Mouse (Mus musculus): Measurements from ENCODE around the gene Ttc7. TPM values are rescaled to one million over a fixed set of nuclear protein-coding genes. Genes with fewer than 3 reads are reported as not detected.

Gene Ttc7
- polyA plus RNA-seq, 1 experiment from 2014 or later, result 9.5 TPM

DNA sequence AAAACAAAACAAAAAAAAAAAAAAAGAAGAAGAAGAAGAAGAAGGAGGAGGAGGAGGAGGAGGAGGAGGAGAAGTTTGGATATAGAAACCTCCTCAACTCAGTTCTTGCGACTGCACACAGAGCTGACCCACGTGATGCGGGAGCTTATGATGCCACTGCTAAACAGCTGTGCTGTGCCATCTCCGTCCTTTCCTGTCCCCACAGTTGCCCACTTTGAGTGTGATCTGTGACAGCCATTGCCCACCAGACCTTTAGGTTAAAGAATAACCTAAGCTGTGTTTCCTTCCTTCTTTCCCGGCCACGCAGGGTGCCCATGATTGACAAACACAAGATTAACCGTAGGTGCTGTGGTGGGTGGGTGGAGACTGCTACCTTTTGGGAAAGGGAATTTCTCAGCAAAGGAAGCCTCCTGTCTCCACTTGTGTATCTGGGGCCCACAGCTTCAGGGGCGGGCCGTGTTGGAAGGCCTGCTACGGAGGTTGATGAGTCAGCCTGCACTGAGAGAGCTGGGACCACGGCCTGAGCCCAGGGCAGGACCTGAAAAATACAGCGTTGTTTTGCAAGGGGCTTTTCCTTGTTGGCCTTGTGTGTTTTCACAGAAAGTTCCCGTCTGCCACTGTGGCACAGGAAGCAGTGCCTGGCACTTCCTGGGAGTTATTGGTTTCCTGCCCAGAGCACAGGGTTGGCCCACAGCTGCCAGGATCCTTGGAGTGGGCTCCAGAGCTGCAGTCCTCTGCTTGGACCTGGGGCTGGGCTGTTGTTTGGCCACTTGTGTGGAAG lies 19.5 kb downstream of the Ttc7 start:
- ATAC-seq (ENCODE audit: low read depth) (peak; percentile 63), DNase-seq (no peak)
- Histone ChIP-seq H3K27ac (peak overlapping the region; percentile 50), H3K27me3 (no peaks in the 10 kb centered on the region), H3K36me3 (peaks cover 5% of the 10 kb centered on the region; the same call in 1 of the 2 replicates), H3K4me2 (no peak overlapping the region), H3K4me1 (replicated peaks) (peaks cover 44% of the 10 kb centered on the region), H3K9ac (0 out of 2 replicates have a peak overlapping the region, but pooled peaks have one; percentile 7), H3K4me3 (replicated peaks) (no peak overlapping the region), H3K9me3 (replicated peaks) (no peaks in the 10 kb centered on the region)
- 26% methylated on average over 13 of the region's 13 CpGs for WGBS (ENCODE audit: insufficient replicate concordance)

GRCm38 (mm10) chr17:87304151-87304894 lies 21.6 kb downstream of the Ttc7 start:
- DNase-seq (no peak), ATAC-seq (ENCODE audit: low read depth) (0 out of 2 replicates have a peak, but pooled peaks have one; percentile 18)
- H3K27me3 ChIP-seq, result no peaks in the 10 kb centered on the region
- H3K9me3 ChIP-seq (replicated peaks), result no peaks in the 10 kb centered on the region
- no peak overlapping the region for H3K27ac ChIP-seq
- H3K4me2 ChIP-seq, result no peak overlapping the region
- 70% methylated on average over 11 of the region's 11 CpGs for WGBS (ENCODE audit: insufficient replicate concordance)
- no peak overlapping the region for H3K4me3 ChIP-seq (replicated peaks)
- H3K36me3 ChIP-seq, result peaks cover 18% of the 10 kb centered on the region
- H3K9ac ChIP-seq, result no peak overlapping the region
- peaks cover 30% of the 10 kb centered on the region for H3K4me1 ChIP-seq (replicated peaks)

GRCm38 (mm10) chr17:87305065-87305464 lies 22.4 kb downstream of the Ttc7 start:
- Histone ChIP-seq H3K36me3 (peaks cover 20% of the 10 kb centered on the region), H3K4me1 (replicated peaks) (peaks cover 28% of the 10 kb centered on the region), H3K4me3 (replicated peaks) (no peak overlapping the region), H3K9ac (no peak overlapping the region), H3K4me2 (no peak overlapping the region), H3K9me3 (replicated peaks) (no peaks in the 10 kb centered on the region), H3K27ac (no peak overlapping the region), H3K27me3 (no peaks in the 10 kb centered on the region)
- ATAC-seq (ENCODE audit: low read depth) (no peak), DNase-seq (no peak)
- 80% methylated on average over 8 of the region's 8 CpGs for WGBS (ENCODE audit: insufficient replicate concordance)

GRCm38 (mm10) chr17:87306746-87307145 lies 24.1 kb downstream of the Ttc7 start:
- no peaks in the 10 kb centered on the region for H3K9me3 ChIP-seq (replicated peaks)
- WGBS (ENCODE audit: insufficient replicate concordance), result 75% methylated on average over 8 of the region's 8 CpGs
- H3K4me1 ChIP-seq (replicated peaks), result peaks cover 26% of the 10 kb centered on the region
- ATAC-seq (ENCODE audit: low read depth) (no peak), DNase-seq (no peak)
- H3K27me3 ChIP-seq, result no peaks in the 10 kb centered on the region
- no peak overlapping the region for H3K4me3 ChIP-seq (replicated peaks)
- H3K36me3 ChIP-seq, result peaks cover 28% of the 10 kb centered on the region
- no peak overlapping the region for H3K9ac ChIP-seq
- no peak overlapping the region for H3K4me2 ChIP-seq
- no peak overlapping the region for H3K27ac ChIP-seq

- ATAC-seq (ENCODE audit: low read depth) (no peak), DNase-seq (no peak)
- peaks cover 32% of the 10 kb centered on the region for H3K36me3 ChIP-seq
- no peak overlapping the region for H3K9ac ChIP-seq
- 76% methylated on average over 12 of the region's 12 CpGs for WGBS (ENCODE audit: insufficient replicate concordance)
- H3K4me2 ChIP-seq, result no peak overlapping the region
- H3K4me1 ChIP-seq (replicated peaks), result peaks cover 20% of the 10 kb centered on the region
- no peak overlapping the region for H3K27ac ChIP-seq
- H3K9me3 ChIP-seq (replicated peaks), result no peaks in the 10 kb centered on the region
- H3K27me3 ChIP-seq, result no peaks in the 10 kb centered on the region
- no peak overlapping the region for H3K4me3 ChIP-seq (replicated peaks)
These were observed 26.5 kb downstream of the Ttc7 start for GRCm38 (mm10) chr17:87309073-87309788.

GRCm38 (mm10) chr17:87310497-87310896 lies 27.8 kb downstream of the Ttc7 start:
- Histone ChIP-seq H3K4me3 (replicated peaks) (no peak overlapping the region), H3K27ac (no peak overlapping the region), H3K36me3 (peaks cover 32% of the 10 kb centered on the region), H3K4me1 (replicated peaks) (peaks cover 27% of the 10 kb centered on the region), H3K4me2 (no peak overlapping the region), H3K27me3 (no peaks in the 10 kb centered on the region), H3K9ac (no peak overlapping the region), H3K9me3 (replicated peaks) (no peaks in the 10 kb centered on the region)
- 88% methylated on average over 7 of the region's 7 CpGs for WGBS (ENCODE audit: insufficient replicate concordance)
- no peak for DNase-seq
- no peak for ATAC-seq (ENCODE audit: low read depth)

DNA sequence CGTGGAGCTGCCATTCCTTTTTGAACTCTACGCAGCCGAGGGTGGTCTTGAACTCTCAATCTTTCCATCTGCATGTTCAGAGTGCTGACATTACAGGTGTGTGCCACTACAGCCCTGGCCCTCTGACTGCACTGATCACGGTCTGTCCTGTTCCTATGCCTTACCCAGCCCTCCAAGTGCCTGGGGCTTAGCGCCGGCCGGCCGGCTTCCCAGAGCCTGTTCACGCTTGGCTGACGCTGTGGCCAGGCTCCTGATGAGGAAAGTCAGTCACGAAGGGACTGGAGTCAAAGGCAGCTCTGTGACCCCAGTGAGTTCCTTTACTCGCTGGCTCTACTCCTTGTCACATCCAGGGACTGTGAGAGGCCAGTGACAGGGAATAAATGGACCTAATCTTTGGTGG lies 29.7 kb downstream of the Ttc7 start:
- DNase-seq (no peak), ATAC-seq (ENCODE audit: low read depth) (no peak)
- Histone ChIP-seq H3K27ac (no peak overlapping the region), H3K9ac (no peak overlapping the region), H3K4me1 (replicated peaks) (peaks cover 36% of the 10 kb centered on the region), H3K36me3 (peaks cover 32% of the 10 kb centered on the region), H3K9me3 (replicated peaks) (no peaks in the 10 kb centered on the region), H3K4me2 (no peak overlapping the region), H3K4me3 (replicated peaks) (no peak overlapping the region), H3K27me3 (no peaks in the 10 kb centered on the region)
- 82% methylated on average over 12 of the region's 12 CpGs for WGBS (ENCODE audit: insufficient replicate concordance)

GRCm38 (mm10) chr17:87312924-87313870 lies 30.5 kb downstream of the Ttc7 start:
- Histone ChIP-seq H3K9ac (no peak overlapping the region), H3K27me3 (no peaks in the 10 kb centered on the region), H3K4me3 (replicated peaks) (no peak overlapping the region), H3K4me1 (replicated peaks) (peaks cover 41% of the 10 kb centered on the region), H3K36me3 (peaks cover 31% of the 10 kb centered on the region), H3K4me2 (no peak overlapping the region), H3K27ac (no peak overlapping the region), H3K9me3 (replicated peaks) (no peaks in the 10 kb centered on the region)
- 60% methylated on average over 18 of the region's 18 CpGs for WGBS (ENCODE audit: insufficient replicate concordance)
- no peak for ATAC-seq (ENCODE audit: low read depth)
- DNase-seq, result no peak

GRCm38 (mm10) chr17:87314121-87314520 lies 31.4 kb downstream of the Ttc7 start:
- no peaks in the 10 kb centered on the region for H3K27me3 ChIP-seq
- no peak overlapping the region for H3K4me3 ChIP-seq (replicated peaks)
- no peak overlapping the region for H3K9ac ChIP-seq
- peaks cover 41% of the 10 kb centered on the region for H3K4me1 ChIP-seq (replicated peaks)
- WGBS (ENCODE audit: insufficient replicate concordance), result 82% methylated on average over 8 of the region's 8 CpGs
- H3K27ac ChIP-seq, result no peak overlapping the region
- no peak overlapping the region for H3K4me2 ChIP-seq
- DNase-seq, result no peak
- ATAC-seq (ENCODE audit: low read depth), result no peak
- H3K9me3 ChIP-seq (replicated peaks), result no peaks in the 10 kb centered on the region
- H3K36me3 ChIP-seq, result peaks cover 22% of the 10 kb centered on the region

DNA sequence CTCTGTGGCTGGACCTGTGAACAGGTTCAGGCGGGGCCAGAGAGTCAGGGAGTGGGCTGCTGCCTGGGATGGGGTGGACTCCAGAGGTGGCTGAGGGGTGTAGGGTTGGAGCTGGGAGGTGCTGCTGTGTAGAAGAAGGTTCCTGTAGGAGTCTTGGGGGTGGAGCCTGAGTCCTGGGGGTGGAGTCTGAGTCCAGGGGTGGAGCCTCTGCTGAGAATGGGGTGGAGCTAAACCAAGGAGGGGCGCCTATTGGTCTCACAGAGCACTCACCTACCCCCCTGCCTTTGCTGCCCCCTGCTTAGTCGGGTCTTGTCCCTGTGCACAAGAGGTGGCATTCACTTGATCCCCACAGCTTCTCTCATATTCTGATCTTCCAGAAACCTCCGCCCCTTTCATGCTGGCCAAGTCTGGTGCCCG lies 31.9 kb downstream of the Ttc7 start:
- DNase-seq (peak; percentile 31), ATAC-seq (ENCODE audit: low read depth) (peak; percentile 35)
- Histone ChIP-seq H3K9ac (no peak overlapping the region), H3K27ac (no peak overlapping the region), H3K9me3 (replicated peaks) (no peaks in the 10 kb centered on the region), H3K4me1 (replicated peaks) (peaks cover 41% of the 10 kb centered on the region), H3K27me3 (no peaks in the 10 kb centered on the region), H3K4me3 (replicated peaks) (no peak overlapping the region), H3K4me2 (no peak overlapping the region), H3K36me3 (peaks cover 17% of the 10 kb centered on the region; the same call in 1 of the 2 replicates)
- WGBS (ENCODE audit: insufficient replicate concordance), result 61% methylated on average over 5 of the region's 5 CpGs

All from liver, embryonic 13.5 days (tissue).